In the genomic region with DNA sequence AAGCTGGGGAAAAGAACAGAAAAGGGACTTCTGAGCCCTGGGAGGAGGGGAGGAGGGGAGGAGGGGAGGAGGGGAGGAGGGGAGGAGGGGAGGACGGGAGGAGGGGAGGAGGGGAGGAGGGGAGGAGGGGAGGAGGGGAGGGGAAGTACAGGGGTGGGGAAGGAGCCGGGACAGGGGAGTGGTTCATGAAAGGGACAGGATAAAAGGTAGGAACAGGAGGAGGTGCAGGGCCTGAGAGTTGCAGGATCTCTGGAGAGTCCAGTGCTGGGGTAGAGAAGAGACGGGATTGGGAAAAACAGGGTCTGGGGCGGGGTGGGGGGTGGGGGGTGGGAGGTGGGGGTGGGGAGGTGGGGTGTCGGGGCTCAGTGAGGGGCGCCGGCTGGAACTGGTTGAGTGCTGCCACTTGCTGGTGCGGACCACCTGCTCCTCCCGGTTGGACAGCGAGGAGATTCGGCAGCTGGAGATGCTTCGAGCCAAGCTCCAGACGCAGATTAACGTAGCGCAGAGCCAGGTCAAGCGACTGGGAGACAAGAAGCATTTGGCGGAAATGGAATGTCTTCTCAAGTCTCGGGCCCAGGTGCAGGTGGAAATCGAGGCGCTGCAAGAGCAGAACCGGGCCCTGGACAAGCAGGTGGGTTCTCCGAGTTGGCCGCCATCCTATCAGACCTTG, we compare ENCODE assay signal across 12 mouse cellular contexts. TPM values are rescaled to one million over a fixed set of nuclear protein-coding genes. Genes with fewer than 3 reads are reported as not detected.
DNase-seq lines count a peak whose midpoint lies in the region; ATAC-seq lines count a peak whose summit lies in the region.
"Had no signal": no experiment of that assay in that cellular context is flagged by ENCODE, and none has a peak within 500 bp of the region (broad histone marks: within the 10 kb centered on the region; RNA-seq: fewer than 3 reads in every experiment).

No protein-coding gene starts in this region.

- 23% methylated on average over 18 of the region's 23 CpGs for WGBS in neural tube, embryonic 12.5 days
- 7% methylated on average over 21 of the region's 23 CpGs for WGBS in forebrain, embryonic 11.5 days
- 13% methylated on average over 20 of the region's 23 CpGs for WGBS in limb, embryonic 12.5 days
- 15% methylated on average over 18 of the region's 23 CpGs for WGBS in stomach, embryonic 15.5 days

- H3K4me1 ChIP-seq in neural tube, embryonic 12.5 days = 0 out of 2 replicates have a peak, but pooled peaks cover 6% of the 10 kb centered on the region
- H3K4me1 ChIP-seq in forebrain, embryonic 11.5 days (replicated peaks; ENCODE audit: control insufficient read depth, insufficient read depth, low read length) = no peaks in the 10 kb centered on the region
- 0 out of 2 replicates have a peak, but pooled peaks cover 9% of the 10 kb centered on the region for H3K4me1 ChIP-seq in limb, embryonic 12.5 days (replicated peaks)
- 0 out of 2 replicates have a peak, but pooled peaks cover 2% of the 10 kb centered on the region for H3K4me1 ChIP-seq in stomach, embryonic 15.5 days

- no peaks in the 10 kb centered on the region for H3K36me3 ChIP-seq in neural tube, embryonic 12.5 days
- no peaks in the 10 kb centered on the region for H3K36me3 ChIP-seq in forebrain, embryonic 11.5 days (ENCODE audit: control insufficient read depth, insufficient read depth, low read length)
- no peaks in the 10 kb centered on the region for H3K36me3 ChIP-seq in limb, embryonic 12.5 days
- H3K36me3 ChIP-seq in stomach, embryonic 15.5 days = no peaks in the 10 kb centered on the region
- H3K36me3 ChIP-seq: intestine, embryonic 15.5 days had no signal

- no peak overlapping the region for H3K4me3 ChIP-seq in neural tube, embryonic 12.5 days
- no peak overlapping the region for H3K4me3 ChIP-seq in forebrain, embryonic 11.5 days (ENCODE audit: low read depth, low read length)
- peak overlapping the region; percentile 11 for H3K4me3 ChIP-seq in limb, embryonic 12.5 days (replicated peaks)
- no peak overlapping the region for H3K4me3 ChIP-seq in stomach, embryonic 15.5 days (replicated peaks)
- H3K4me3 ChIP-seq: intestine, embryonic 15.5 days had no signal

- H3K27ac ChIP-seq in neural tube, embryonic 12.5 days = no peak overlapping the region
- H3K27ac ChIP-seq in forebrain, embryonic 11.5 days (ENCODE audit: low read depth, low read length) = no peak overlapping the region
- no peak overlapping the region for H3K27ac ChIP-seq in limb, embryonic 12.5 days
- no peak overlapping the region for H3K27ac ChIP-seq in stomach, embryonic 15.5 days
- H3K27ac ChIP-seq: intestine, embryonic 15.5 days had no signal

- H3K9ac ChIP-seq in neural tube, embryonic 12.5 days = no peak overlapping the region
- H3K9ac ChIP-seq in forebrain, embryonic 11.5 days (ENCODE audit: low read length) = no peak overlapping the region
- no peak overlapping the region for H3K9ac ChIP-seq in limb, embryonic 12.5 days (replicated peaks)
- H3K9ac ChIP-seq in stomach, embryonic 15.5 days = no peak overlapping the region
- H3K9ac ChIP-seq: intestine, embryonic 15.5 days had no signal

- 0 out of 2 replicates have a peak overlapping the region, but pooled peaks have one; percentile 2 for H3K4me2 ChIP-seq in neural tube, embryonic 12.5 days (replicated peaks)
- H3K4me2 ChIP-seq in forebrain, embryonic 11.5 days (ENCODE audit: low read depth, low read length, severe bottlenecking) = 0 out of 2 replicates have a peak overlapping the region, but pooled peaks have one; percentile 15
- peak overlapping the region; percentile 38 for H3K4me2 ChIP-seq in limb, embryonic 12.5 days
- H3K4me2 ChIP-seq in stomach, embryonic 15.5 days = peak overlapping the region; percentile 26; the same call in 1 of the 2 replicates
- H3K4me2 ChIP-seq: intestine, embryonic 15.5 days had no signal

- peaks cover 7% of the 10 kb centered on the region; the same call in 1 of the 2 replicates for H3K9me3 ChIP-seq in neural tube, embryonic 12.5 days
- no peaks in the 10 kb centered on the region; the same call in 1 of the 2 replicates for H3K9me3 ChIP-seq in forebrain, embryonic 11.5 days (ENCODE audit: control insufficient read depth, low read length)
- H3K9me3 ChIP-seq in limb, embryonic 12.5 days = peaks cover 13% of the 10 kb centered on the region; the same call in 1 of the 2 replicates
- H3K9me3 ChIP-seq in stomach, embryonic 15.5 days = no peaks in the 10 kb centered on the region
- H3K9me3 ChIP-seq: intestine, embryonic 15.5 days had no signal

- DNase-seq in neural tube, embryonic 10.5 days (ENCODE audit: extremely low spot score, low spot score) = no peak
- no peak for DNase-seq in forebrain, embryonic 11.5 days (ENCODE audit: low spot score)
- no peak for DNase-seq in layer of hippocampus, postnatal 25 days (ENCODE audit: extremely low spot score in 1 of 2, low spot score in 1 of 2)
- no peak for DNase-seq in layer of hippocampus, postnatal 36 days
- no peak for DNase-seq in ovary, postnatal 36 days (ENCODE audit: low spot score)
- DNase-seq: lung, postnatal 14 days had no signal

- H3K27me3 ChIP-seq in neural tube, embryonic 12.5 days (replicated peaks) = no peaks in the 10 kb centered on the region; the same call in 1 of the 2 replicates
- H3K27me3 ChIP-seq in forebrain, embryonic 11.5 days (ENCODE audit: control insufficient read depth, insufficient read depth, low read length) = 0 out of 2 replicates have a peak, but pooled peaks cover 2% of the 10 kb centered on the region
- H3K27me3 ChIP-seq in limb, embryonic 12.5 days = peaks cover 16% of the 10 kb centered on the region
- H3K27me3 ChIP-seq in stomach, embryonic 15.5 days (replicated peaks) = no peaks in the 10 kb centered on the region
- H3K27me3 ChIP-seq: intestine, embryonic 15.5 days; Patski had no signal

- no peak for ATAC-seq in neural tube, embryonic 12.5 days (ENCODE audit: low FRiP score, low read depth)
- no peak for ATAC-seq in forebrain, embryonic 11.5 days (replicated peaks; ENCODE audit: low FRiP score)
- ATAC-seq in limb, embryonic 12.5 days (ENCODE audit: insufficient number of reproducible peaks, insufficient read depth, low FRiP score, low TSS enrichment, low read depth) = no peak
- ATAC-seq in stomach, embryonic 15.5 days (ENCODE audit: insufficient read depth, low FRiP score, low read depth) = no peak
- ATAC-seq: intestine, embryonic 15.5 days; Patski had no signal

RNA-seq across cellular contexts. Expression of gene Ccdc114, which starts 4.9 kb away (rescaled TPM):
- polyA plus RNA-seq in neural tube, embryonic 12.5 days (2016; fragmentation: Nextera tagmentation; extraction: Ambion mirVana) = 2.8 and 3.7 TPM in 2 replicates
- polyA plus RNA-seq in forebrain, embryonic 11.5 days (2014; fragmentation: Nextera tagmentation; extraction: Ambion mirVana) = 2.4 and 3.1 TPM in 2 replicates
- polyA plus RNA-seq in limb, embryonic 12.5 days (2016; fragmentation: Nextera tagmentation; extraction: Ambion mirVana) = 4.3 and 5.2 TPM in 2 replicates
- polyA plus RNA-seq in stomach, embryonic 15.5 days (2015; fragmentation: Nextera tagmentation; extraction: Ambion mirVana) = 3.6 and 4.5 TPM in 2 replicates
- total RNA-seq in layer of hippocampus, postnatal 25 days (2021) = 1 to 10 TPM; 3.1 to 3.2 TPM
- 1 to 10 TPM; 3.0 TPM for total RNA-seq in layer of hippocampus, postnatal 36 days (2021)

RNA-seq across cellular contexts. Expression of gene Emp3, which starts 7.6 kb away (rescaled TPM):
- 32.8 and 33.2 TPM in 2 replicates for polyA plus RNA-seq in neural tube, embryonic 12.5 days (2016; fragmentation: Nextera tagmentation; extraction: Ambion mirVana)
- 15.2 and 20.6 TPM in 2 replicates for polyA plus RNA-seq in forebrain, embryonic 11.5 days (2014; fragmentation: Nextera tagmentation; extraction: Ambion mirVana)
- 58.4 and 59.0 TPM in 2 replicates for polyA plus RNA-seq in limb, embryonic 12.5 days (2016; fragmentation: Nextera tagmentation; extraction: Ambion mirVana)
- polyA plus RNA-seq in stomach, embryonic 15.5 days (2015; fragmentation: Nextera tagmentation; extraction: Ambion mirVana) = 195 and 238 TPM in 2 replicates
- 1 to 10 TPM; 2.2 to 2.5 TPM for total RNA-seq in layer of hippocampus, postnatal 25 days (2021)
- total RNA-seq in layer of hippocampus, postnatal 36 days (2021) = 1 to 10 TPM; 1.9 to 4.4 TPM

RNA-seq across cellular contexts. Expression of gene Tmem143, which starts 32.0 kb away (rescaled TPM):
- polyA plus RNA-seq in neural tube, embryonic 12.5 days (2016; fragmentation: Nextera tagmentation; extraction: Ambion mirVana) = 3.9 and 4.4 TPM in 2 replicates
- 2.6 and 3.2 TPM in 2 replicates for polyA plus RNA-seq in forebrain, embryonic 11.5 days (2014; fragmentation: Nextera tagmentation; extraction: Ambion mirVana)
- 5.0 and 6.0 TPM in 2 replicates for polyA plus RNA-seq in limb, embryonic 12.5 days (2016; fragmentation: Nextera tagmentation; extraction: Ambion mirVana)
- 5.8 and 6.8 TPM in 2 replicates for polyA plus RNA-seq in stomach, embryonic 15.5 days (2015; fragmentation: Nextera tagmentation; extraction: Ambion mirVana)
- total RNA-seq in layer of hippocampus, postnatal 25 days (2021) = 10 to 100 TPM; 22.5 to 24.6 TPM
- 10 to 100 TPM; 20.8 to 25.9 TPM for total RNA-seq in layer of hippocampus, postnatal 36 days (2021)

RNA-seq across cellular contexts. Expression of gene Syngr4, which starts 32.2 kb away (rescaled TPM):
- 0.22 and 0.56 TPM in 2 replicates for polyA plus RNA-seq in neural tube, embryonic 12.5 days (2016; fragmentation: Nextera tagmentation; extraction: Ambion mirVana)
- 1.1 and 2.1 TPM in 2 replicates for polyA plus RNA-seq in forebrain, embryonic 11.5 days (2014; fragmentation: Nextera tagmentation; extraction: Ambion mirVana)
- polyA plus RNA-seq in limb, embryonic 12.5 days (2016; fragmentation: Nextera tagmentation; extraction: Ambion mirVana) = 0.41 and 0.65 TPM in 2 replicates
- 0.80 and 1.1 TPM in 2 replicates for polyA plus RNA-seq in stomach, embryonic 15.5 days (2015; fragmentation: Nextera tagmentation; extraction: Ambion mirVana)
- not detected for total RNA-seq in layer of hippocampus, postnatal 25 days (2021)
- total RNA-seq in layer of hippocampus, postnatal 36 days (2021) = not detected
- total RNA-seq: neutrophil, adult 5-6 weeks had no signal

RNA-seq across cellular contexts. Expression of gene Grin2d, which starts 50.6 kb away (rescaled TPM):
- 1.3 and 1.5 TPM in 2 replicates for polyA plus RNA-seq in neural tube, embryonic 12.5 days (2016; fragmentation: Nextera tagmentation; extraction: Ambion mirVana)
- 0.16 and 0.31 TPM in 2 replicates for polyA plus RNA-seq in forebrain, embryonic 11.5 days (2014; fragmentation: Nextera tagmentation; extraction: Ambion mirVana)
- 0.35 and 0.37 TPM in 2 replicates for polyA plus RNA-seq in limb, embryonic 12.5 days (2016; fragmentation: Nextera tagmentation; extraction: Ambion mirVana)
- 0.64 and 0.67 TPM in 2 replicates for polyA plus RNA-seq in stomach, embryonic 15.5 days (2015; fragmentation: Nextera tagmentation; extraction: Ambion mirVana)
- 10 to 100 TPM; 11.2 to 12.7 TPM for total RNA-seq in layer of hippocampus, postnatal 25 days (2021)
- 10 to 100 TPM; 10.9 to 11.4 TPM for total RNA-seq in layer of hippocampus, postnatal 36 days (2021)
- total RNA-seq: neutrophil, adult 5-6 weeks had no signal
